Mouse (Mus musculus) left cerebral cortex, adult 9 months (tissue): Measurements from ENCODE around the gene Pus7l.

ENCODE experiments used
- DNase-seq, 2 experiments: peaks; one replicate each; pipeline ENCODE4 v3.0.0; 2022; ENCODE audit warnings: low spot score in 2 of 2

Pus7l gene

DNA sequence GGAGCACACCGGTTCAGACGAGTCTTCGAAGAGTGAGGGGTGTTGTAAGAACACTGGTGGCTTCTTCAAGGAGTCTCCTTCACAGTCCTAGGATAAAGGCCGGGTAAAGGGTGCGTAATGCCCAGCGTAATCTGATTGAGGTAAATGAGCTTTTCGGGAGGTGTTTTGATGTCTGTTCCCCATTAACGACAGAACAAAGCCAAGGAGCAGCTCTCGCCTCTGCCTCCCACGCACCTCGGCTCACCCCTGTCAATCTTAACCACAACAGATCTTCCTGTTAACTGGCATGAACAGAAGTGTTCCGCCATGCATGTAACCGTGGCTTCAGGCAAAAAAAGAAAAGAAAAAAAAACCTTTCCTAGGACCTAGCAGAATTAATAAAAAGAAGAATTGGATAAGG lies 64.6 kb downstream of the Pus7l start:
- no peak for DNase-seq

DNA sequence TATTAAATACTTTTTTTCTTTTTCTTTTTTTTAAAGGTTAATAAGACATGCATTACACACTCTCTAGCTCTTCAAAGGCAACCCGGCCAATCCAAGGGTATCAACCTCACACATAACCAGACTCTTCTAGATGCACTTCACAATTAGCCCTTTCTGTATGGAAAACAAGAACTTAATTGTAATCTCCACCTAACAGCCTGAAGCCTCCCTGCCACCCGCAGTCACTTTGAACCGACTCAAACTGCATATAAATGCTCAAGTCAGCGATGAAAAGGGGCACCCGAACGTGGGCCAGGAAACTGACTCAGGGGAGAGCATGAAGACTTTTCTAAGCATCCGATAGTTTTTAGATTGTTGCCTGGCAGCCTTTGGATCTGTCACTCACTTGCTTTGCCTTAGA lies 66.1 kb downstream of the Pus7l start:
- DNase-seq, result no peak

DNA sequence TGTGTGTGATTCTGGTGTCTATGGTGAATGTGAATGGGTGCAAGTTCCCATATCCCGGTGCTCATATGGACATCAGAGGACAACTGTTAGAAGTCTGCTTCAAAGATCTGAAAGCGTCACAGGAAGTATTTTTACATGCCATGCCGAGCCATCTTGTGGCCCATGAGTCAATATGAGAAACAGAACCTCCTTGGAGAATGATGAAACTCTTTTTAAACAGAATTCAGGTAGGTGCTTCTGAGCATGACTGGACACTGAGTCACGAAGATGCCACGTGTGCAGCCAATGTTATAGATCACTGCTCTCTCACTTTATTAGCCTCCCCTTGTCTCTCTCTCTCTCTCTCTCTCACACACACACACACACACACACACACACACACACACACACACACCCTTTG lies 67.4 kb downstream of the Pus7l start:
- DNase-seq, result no peak
